Mouse (Mus musculus) lung, adult 18-20 months (tissue): Measurements from ENCODE around the gene Plet1.

ENCODE experiments used
- DNase-seq, 2 experiments: peaks; one replicate each; pipeline ENCODE4 v3.0.0; 2022; ENCODE audit warnings: mixed read lengths in 2 of 2

The Plet1 gene

GRCm38 (mm10) chr9:50537295-50537694 lies 43.0 kb downstream of the Plet1 start:
- no peak for DNase-seq

- DNase-seq, result no peak
Observed at GRCm38 (mm10) chr9:50540170-50540569, 45.8 kb downstream of the Plet1 start.

- DNase-seq, result no peak
Observed at GRCm38 (mm10) chr9:50542401-50542800, 48.1 kb downstream of the Plet1 start.

GRCm38 (mm10) chr9:50547859-50548478 lies 53.6 kb downstream of the Plet1 start:
- DNase-seq, result no peak

GRCm38 (mm10) chr9:50548936-50549335 lies 54.6 kb downstream of the Plet1 start:
- no peak for DNase-seq

- no peak for DNase-seq
Observed at GRCm38 (mm10) chr9:50552206-50552605, 57.9 kb downstream of the Plet1 start.

- no peak for DNase-seq
Observed at GRCm38 (mm10) chr9:50553547-50553946, 59.2 kb downstream of the Plet1 start.

- DNase-seq, result peak; percentile 47 to 63
Observed at GRCm38 (mm10) chr9:50554241-50555093, 60.1 kb downstream of the Plet1 start, which contains the start of gene Il18. Il18 (plus strand) TSS chr9:50554827.

GRCm38 (mm10) chr9:50555094-50555446 lies 60.7 kb downstream of the Plet1 start, which contains the start of gene Bco2:
Bco2 (minus strand) TSS chr9:50555181.
- DNase-seq, result no peak
